Mouse (Mus musculus) neural tube, embryonic 12.5 days (tissue): ENCODE results near the gene Mrpl17. TPM values are rescaled to one million over a fixed set of nuclear protein-coding genes. Genes with fewer than 3 reads are reported as not detected.
"Not testable (repeated sequence)": the region's sequence is repeated elsewhere in the genome, so short reads cannot be mapped to it uniquely, and the experiment has no call there.

Source experiments
- ATAC-seq: fragments of 200-750 bp; cut with Nextera tagmentation; 2 replicates; pipeline ENCODE4 v1.8.0; 2017; ENCODE audit warnings: low read depth, mild to moderate bottlenecking, moderate TSS enrichment, moderate library complexity; ENCODE audit not compliant: low FRiP score
- H3K27ac ChIP-seq: fragments of 300-500 bp; sonication (generic); 2 replicates; pipeline ENCODE4 v1.5.1; 2016
- H3K27me3 ChIP-seq: fragments of 300-500 bp; sonication (generic); replicated peaks from 2 replicates; pipeline ENCODE4 v1.6.1; 2016; ENCODE audit warnings: mild to moderate bottlenecking
- H3K36me3 ChIP-seq: fragments of 300-500 bp; sonication (generic); 2 replicates; pipeline ENCODE4 v1.6.1; 2016; ENCODE audit warnings: mild to moderate bottlenecking
- H3K4me1 ChIP-seq: fragments of 300-500 bp; sonication (generic); 2 replicates; pipeline ENCODE4 v1.6.1; 2016
- H3K4me2 ChIP-seq: fragments of 300-500 bp; sonication (generic); replicated peaks from 2 replicates; pipeline ENCODE4 v1.6.1; 2016; ENCODE audit warnings: mild to moderate bottlenecking
- H3K4me3 ChIP-seq: fragments of 300-500 bp; sonication (generic); 2 replicates; pipeline ENCODE4 v1.5.1; 2016
- H3K9ac ChIP-seq: fragments of 300-500 bp; sonication (generic); 2 replicates; pipeline ENCODE4 v1.6.1; 2016; ENCODE audit warnings: mild to moderate bottlenecking
- H3K9me3 ChIP-seq: fragments of 300-500 bp; sonication (generic); 2 replicates; pipeline ENCODE4 v1.6.1; 2016; ENCODE audit warnings: mild to moderate bottlenecking
- WGBS: fragments of 180-500 bp; shearing (Covaris S2); methylation state at CpG from one replicate; pipeline ENCODE4 v1.1.7; 2016; 5-methylcytosine and 5-hydroxymethylcytosine counted together
- polyA plus RNA-seq: library from polyadenylated mRNA; unstranded; fragments of >200 nt; fragmentation: Nextera tagmentation; extraction: Ambion mirVana; gene quantifications from 2 replicates; pipeline ENCODE4 v1.2.1, GENCODE M21; 2016

Gene Mrpl17
- polyA plus RNA-seq: 219 and 238 TPM in 2 replicates

DNA sequence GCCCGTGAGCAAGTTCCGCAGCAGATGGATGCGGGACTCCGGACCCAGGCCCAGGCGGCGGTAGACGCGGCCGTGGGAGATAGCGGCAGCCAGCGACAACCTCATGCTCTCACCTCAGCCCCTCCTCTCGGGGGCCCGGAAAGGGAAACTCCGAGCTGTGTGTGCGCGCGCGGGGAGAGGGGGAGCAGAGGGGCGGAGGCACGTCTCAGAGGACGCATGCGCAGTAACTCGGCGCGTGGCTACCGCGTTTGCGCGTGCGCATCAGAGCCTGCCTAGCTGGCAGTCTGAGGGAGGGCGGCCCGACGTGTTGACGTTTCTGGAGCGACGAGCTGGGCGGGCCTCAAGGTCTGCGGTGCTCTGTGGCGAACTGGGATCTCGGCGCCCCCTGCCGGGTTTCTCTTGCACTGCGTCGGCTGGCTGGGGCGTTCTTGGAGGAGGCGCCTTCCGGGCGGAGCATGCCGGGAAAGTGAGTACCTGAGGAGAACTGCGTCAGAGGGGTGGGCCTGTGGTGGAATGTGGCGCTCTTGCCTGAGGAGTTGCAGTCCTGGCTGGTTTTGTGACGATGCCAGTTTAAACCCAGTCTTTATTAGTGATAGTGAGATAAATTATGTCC lies at the start of gene Mrpl17:
TSS of gene Mrpl17 (minus strand) at position 223 of the 613 bp plus-strand sequence.
- ATAC-seq: peak; percentile 98
- Histone ChIP-seq H3K9ac (peak within 1 kb of the TSS; percentile 89), H3K36me3 (peaks cover 26% of the 10 kb centered on the region), H3K9me3 (no peaks in the 10 kb centered on the region), H3K4me3 (peak within 1 kb of the TSS; percentile 74), H3K27me3 (no peaks in the 10 kb centered on the region), H3K27ac (peak within 1 kb of the TSS; percentile 50; the same call in 1 of the 2 replicates), H3K4me1 (peaks cover 6% of the 10 kb centered on the region), H3K4me2 (peak within 1 kb of the TSS; percentile 82)
- WGBS: under 1% methylated on average over 51 of the region's 52 CpGs

- ATAC-seq, H3K9me3 ChIP-seq, H3K9ac ChIP-seq, H3K4me1 ChIP-seq, H3K4me3 ChIP-seq, H3K27ac ChIP-seq, H3K36me3 ChIP-seq, H3K4me2 ChIP-seq, H3K27me3 ChIP-seq: not testable (repeated sequence)
- WGBS: no CpG with 5 or more reads among the region's 2 CpGs
Observed at GRCm38 (mm10) chr7:105855718-105856560, 45.0 kb upstream of the Mrpl17 start.

DNA sequence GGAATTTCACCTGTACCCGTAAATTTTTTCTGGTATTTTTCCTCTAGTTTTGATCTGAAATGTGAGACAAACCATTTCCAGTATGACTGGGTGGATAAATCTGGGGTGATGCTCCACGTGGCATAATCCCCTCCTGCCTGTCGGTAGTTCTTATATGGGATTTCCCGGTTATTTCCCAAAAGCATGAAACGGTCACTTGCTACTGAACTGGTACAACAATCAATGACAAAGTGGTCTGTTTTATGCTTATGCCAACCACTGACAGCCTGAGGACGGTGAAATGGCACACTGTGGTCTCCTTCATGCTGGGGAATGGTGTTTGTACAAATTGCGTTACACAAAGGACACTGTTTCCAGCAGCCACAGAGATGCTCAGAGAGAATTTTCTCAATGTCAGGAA lies 13.4 kb upstream of the Mrpl17 start:
- 76% methylated on average over 7 of the region's 7 CpGs for WGBS
- H3K27me3 ChIP-seq: no peaks in the 10 kb centered on the region
- no peak overlapping the region for H3K4me2 ChIP-seq
- H3K4me3 ChIP-seq: no peak overlapping the region
- H3K9me3 ChIP-seq: no peaks in the 10 kb centered on the region
- no peak for ATAC-seq
- no peak overlapping the region for H3K27ac ChIP-seq
- no peaks in the 10 kb centered on the region for H3K4me1 ChIP-seq
- no peaks in the 10 kb centered on the region for H3K36me3 ChIP-seq
- no peak overlapping the region for H3K9ac ChIP-seq

DNA sequence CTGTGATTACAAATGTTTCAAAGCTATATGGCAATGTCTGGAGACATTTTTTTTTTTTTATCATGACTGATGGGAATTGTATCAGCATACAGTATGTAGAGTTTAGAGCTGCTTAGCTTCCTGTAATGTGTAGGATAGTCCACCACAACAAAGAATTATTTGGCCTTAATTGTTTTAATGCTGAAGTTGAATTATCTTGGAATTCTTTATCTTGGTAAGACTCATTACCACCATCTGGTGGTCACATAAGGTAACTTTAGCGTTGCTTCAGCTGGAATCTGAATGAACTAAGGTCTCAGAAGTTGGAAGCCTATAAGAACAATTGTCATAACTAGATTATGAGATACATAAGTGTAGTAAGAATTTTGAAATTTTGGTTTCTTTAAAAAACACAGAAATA lies 7.6 kb upstream of the Mrpl17 start:
- no peak overlapping the region for H3K4me2 ChIP-seq
- no peaks in the 10 kb centered on the region for H3K36me3 ChIP-seq
- WGBS: 2% methylated on average over 1 of the region's 1 CpGs
- H3K27ac ChIP-seq: no peak overlapping the region
- no peak overlapping the region for H3K9ac ChIP-seq
- ATAC-seq: no peak
- H3K9me3 ChIP-seq: no peaks in the 10 kb centered on the region
- H3K4me1 ChIP-seq: no peaks in the 10 kb centered on the region
- H3K4me3 ChIP-seq: no peak overlapping the region
- no peaks in the 10 kb centered on the region for H3K27me3 ChIP-seq

GRCm38 (mm10) chr7:105816736-105817135 lies 5.8 kb upstream of the Mrpl17 start:
- no peaks in the 10 kb centered on the region for H3K4me1 ChIP-seq
- H3K27ac ChIP-seq: no peak overlapping the region
- H3K36me3 ChIP-seq: no peaks in the 10 kb centered on the region
- no peaks in the 10 kb centered on the region for H3K27me3 ChIP-seq
- H3K4me3 ChIP-seq: no peak overlapping the region
- H3K9me3 ChIP-seq: no peaks in the 10 kb centered on the region
- H3K9ac ChIP-seq: no peak overlapping the region
- H3K4me2 ChIP-seq: no peak overlapping the region
- no peak for ATAC-seq

DNA sequence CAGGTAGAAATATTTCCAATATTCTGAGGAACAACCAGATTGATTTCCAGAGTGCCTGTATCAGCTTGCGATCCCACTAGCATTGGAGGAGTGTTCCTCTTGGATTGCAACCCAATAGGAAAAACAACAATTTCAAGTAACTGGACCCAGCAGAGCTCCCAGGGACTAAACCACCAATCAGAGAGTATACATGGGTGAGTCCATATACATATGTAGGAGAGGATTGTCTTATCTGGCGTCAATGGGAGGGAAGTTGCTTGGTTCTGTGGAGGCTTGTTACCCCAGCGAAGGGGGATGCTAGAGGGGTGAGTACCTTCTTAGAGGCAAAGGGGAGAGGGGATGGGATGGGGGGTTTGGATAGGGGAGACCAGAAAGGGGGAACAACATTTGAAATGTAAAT lies 2.4 kb upstream of the Mrpl17 start:
- no peak for ATAC-seq
- peaks cover 15% of the 10 kb centered on the region for H3K36me3 ChIP-seq
- H3K4me1 ChIP-seq: peaks cover 6% of the 10 kb centered on the region
- WGBS: 93% methylated on average over 3 of the region's 3 CpGs
- H3K9me3 ChIP-seq: no peaks in the 10 kb centered on the region
- no peak overlapping the region for H3K9ac ChIP-seq
- H3K4me2 ChIP-seq: no peak overlapping the region
- H3K4me3 ChIP-seq: no peak overlapping the region
- no peaks in the 10 kb centered on the region for H3K27me3 ChIP-seq
- H3K27ac ChIP-seq: no peak overlapping the region

GRCm38 (mm10) chr7:105812566-105812965 lies 1.7 kb upstream of the Mrpl17 start:
- Histone ChIP-seq H3K36me3 (peaks cover 20% of the 10 kb centered on the region), H3K4me3 (no peak overlapping the region), H3K9me3 (no peaks in the 10 kb centered on the region), H3K27ac (no peak overlapping the region), H3K4me2 (no peak overlapping the region), H3K4me1 (peaks cover 6% of the 10 kb centered on the region), H3K9ac (no peak overlapping the region), H3K27me3 (no peaks in the 10 kb centered on the region)
- no peak for ATAC-seq
- WGBS: 87% methylated on average over 3 of the region's 3 CpGs

- Histone ChIP-seq H3K4me3 (no peak overlapping the region), H3K27me3 (no peaks in the 10 kb centered on the region), H3K9me3 (no peaks in the 10 kb centered on the region), H3K36me3 (peaks cover 26% of the 10 kb centered on the region), H3K4me1 (peaks cover 6% of the 10 kb centered on the region), H3K9ac (no peak overlapping the region), H3K4me2 (peak overlapping the region; percentile 82; the same call in 1 of the 2 replicates), H3K27ac (no peak overlapping the region)
- ATAC-seq: peak; percentile 5; the same call in 1 of the 2 replicates
Observed at GRCm38 (mm10) chr7:105811516-105811915, 617 bp upstream of the Mrpl17 start.

GRCm38 (mm10) chr7:105810280-105810876 lies 521 bp downstream of the Mrpl17 start:
- ATAC-seq: no peak; the same call in 1 of the 2 replicates
- H3K4me3 ChIP-seq: peak overlapping the region; percentile 74
- 6% methylated on average over 37 of the region's 37 CpGs for WGBS

DNA sequence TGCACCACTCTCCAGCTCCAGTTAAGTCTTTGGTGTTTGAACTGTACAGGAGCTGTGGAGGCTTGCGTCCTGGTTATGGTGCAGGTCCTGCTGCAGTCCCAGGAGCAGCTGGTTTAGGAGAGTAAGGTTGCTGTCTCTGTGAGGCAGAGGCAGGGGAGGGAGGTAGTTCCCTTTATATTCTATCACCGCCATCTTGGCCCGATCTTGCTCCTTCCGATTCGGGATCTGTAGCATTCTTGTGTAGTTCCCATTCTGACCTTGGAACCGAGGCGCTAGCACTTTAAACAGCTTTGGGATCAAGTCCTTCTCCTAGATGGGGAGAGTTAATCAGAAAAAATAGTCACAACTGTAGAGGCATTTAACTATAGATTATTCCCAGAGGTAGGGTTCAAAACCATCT lies 1.1 kb downstream of the Mrpl17 start:
- Histone ChIP-seq H3K27me3 (no peaks in the 10 kb centered on the region), H3K4me2 (peak overlapping the region; percentile 82), H3K4me3 (peak overlapping the region; percentile 74), H3K36me3 (peaks cover 26% of the 10 kb centered on the region), H3K9me3 (no peaks in the 10 kb centered on the region), H3K27ac (no peak overlapping the region), H3K9ac (peak overlapping the region; percentile 89), H3K4me1 (peaks cover 6% of the 10 kb centered on the region)
- WGBS: 85% methylated on average over 7 of the region's 7 CpGs
- no peak for ATAC-seq

More at GRCm38 (mm10) chr7:105810280-105810876, 521 bp downstream of the Mrpl17 start:
- H3K27me3 ChIP-seq: no peaks in the 10 kb centered on the region
- H3K9me3 ChIP-seq: no peaks in the 10 kb centered on the region
- peak overlapping the region; percentile 50; the same call in 1 of the 2 replicates for H3K27ac ChIP-seq
- H3K4me2 ChIP-seq: peak overlapping the region; percentile 82
- H3K9ac ChIP-seq: peak overlapping the region; percentile 89
- H3K36me3 ChIP-seq: peaks cover 26% of the 10 kb centered on the region
- H3K4me1 ChIP-seq: peaks cover 6% of the 10 kb centered on the region

GRCm38 (mm10) chr7:105808385-105808784 lies 2.5 kb downstream of the Mrpl17 start:
- H3K27ac ChIP-seq: no peak overlapping the region
- H3K27me3 ChIP-seq: no peaks in the 10 kb centered on the region
- H3K4me1 ChIP-seq: peaks cover 6% of the 10 kb centered on the region
- ATAC-seq: no peak
- H3K36me3 ChIP-seq: peaks cover 26% of the 10 kb centered on the region
- H3K9ac ChIP-seq: no peak overlapping the region
- H3K4me3 ChIP-seq: no peak overlapping the region
- H3K9me3 ChIP-seq: no peaks in the 10 kb centered on the region
- H3K4me2 ChIP-seq: no peak overlapping the region
- 95% methylated on average over 1 of the region's 1 CpGs for WGBS

DNA sequence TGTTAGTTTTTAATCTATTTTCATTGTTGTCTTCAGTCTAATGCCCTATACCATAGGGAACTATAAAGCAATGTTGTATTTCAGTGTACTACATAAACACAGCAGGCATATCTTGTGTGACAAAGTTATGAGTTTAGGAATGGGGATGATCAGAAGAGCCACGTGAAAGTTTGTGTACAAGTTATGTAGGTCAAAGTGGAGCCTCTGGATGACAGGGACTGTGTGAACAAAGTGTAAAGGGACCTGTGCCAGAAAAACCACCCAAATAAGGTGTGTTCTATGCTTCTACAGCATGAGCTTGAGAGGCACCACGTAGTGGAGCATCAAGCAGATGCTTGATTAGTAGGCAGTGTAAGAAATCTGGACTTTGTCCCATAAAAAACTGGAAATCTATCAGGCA lies 4.2 kb downstream of the Mrpl17 start:
- Histone ChIP-seq H3K4me1 (peaks cover 6% of the 10 kb centered on the region), H3K36me3 (peaks cover 26% of the 10 kb centered on the region), H3K4me3 (no peak overlapping the region), H3K4me2 (no peak overlapping the region), H3K27ac (no peak overlapping the region), H3K9ac (no peak overlapping the region), H3K27me3 (no peaks in the 10 kb centered on the region), H3K9me3 (no peaks in the 10 kb centered on the region)
- ATAC-seq: no peak
- WGBS: 61% methylated on average over 2 of the region's 2 CpGs
